Mouse (Mus musculus) gastrocnemius, adult 8-10 months (tissue): ENCODE results near the gene Olfr58. TPM values are rescaled to one million over a fixed set of nuclear protein-coding genes. Genes with fewer than 3 reads are reported as not detected.
"Not testable (repeated sequence)": the region's sequence is repeated elsewhere in the genome, so short reads cannot be mapped to it uniquely, and the experiment has no call there.

ENCODE experiments used
- DNase-seq, 2 experiments: peaks; one replicate each; pipeline ENCODE4 v3.0.0; 2022; ENCODE audit warnings: low spot score in 2 of 2
- total RNA-seq, 4 experiments: library from RNA; stranded (reverse); gene quantifications; 2 replicates each; pipeline ENCODE4 v1.2.4; 2022

The Olfr58 gene
- not detected for total RNA-seq

DNA sequence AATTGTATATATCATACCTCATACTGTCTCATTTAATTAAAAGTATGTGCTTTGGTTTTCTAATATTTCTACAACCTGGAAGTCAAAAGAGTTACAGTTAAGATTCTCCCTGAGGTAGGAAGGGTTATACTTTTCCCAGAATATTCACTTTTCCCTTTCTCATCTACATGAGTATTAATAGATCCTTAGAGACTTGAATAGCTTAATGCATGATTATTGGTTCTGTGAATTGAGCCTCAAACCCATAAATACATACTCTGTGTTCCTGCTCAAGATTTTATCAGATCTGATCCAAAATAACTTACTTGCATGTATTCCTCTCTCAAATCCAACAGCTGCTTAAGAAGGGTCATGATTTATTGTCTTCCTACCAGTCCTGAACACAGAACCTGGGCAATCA is at the start of gene Olfr58:
Olfr58 (plus strand) TSS at position 301 of the 400 bp plus-strand sequence.
- no peak for DNase-seq

DNA sequence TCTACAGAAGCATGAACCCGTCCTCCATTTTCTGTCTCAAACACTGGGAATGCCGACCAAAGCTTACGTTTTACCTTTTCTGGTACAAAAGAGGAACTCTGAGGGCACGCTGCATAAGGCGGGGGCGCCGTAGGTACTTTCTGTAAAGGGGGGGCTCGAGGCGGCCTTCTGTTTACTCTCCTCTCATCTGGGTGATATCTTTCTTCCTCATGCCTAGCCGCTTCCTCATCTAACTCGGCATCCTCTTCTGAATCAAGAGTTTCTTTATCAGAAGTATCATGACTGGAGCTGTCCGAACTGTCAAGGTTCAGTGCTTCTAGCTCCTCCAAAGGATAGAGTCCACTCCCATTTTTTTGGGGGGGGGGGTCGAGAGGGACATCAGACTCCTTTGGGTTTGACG is 10.9 kb upstream of the Olfr58 start:
- no peak for DNase-seq

DNA sequence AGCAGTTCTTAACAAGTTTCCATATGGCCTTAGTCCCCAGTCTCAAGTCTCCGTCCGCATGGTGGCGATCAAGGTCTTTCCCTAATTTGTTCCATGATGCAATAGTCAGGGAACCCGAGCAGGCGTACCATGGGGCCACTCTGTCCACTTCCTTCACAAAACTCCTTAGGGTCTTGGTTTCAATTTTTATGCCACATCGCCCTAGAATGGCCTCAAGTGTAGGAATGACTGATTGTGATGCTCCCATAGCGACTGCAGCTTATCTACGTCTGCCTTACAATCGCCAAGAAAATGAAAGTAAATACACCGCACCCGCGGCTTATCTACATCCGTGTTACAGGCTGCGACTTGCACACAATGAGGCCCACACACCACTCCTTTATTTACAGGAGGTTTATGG is 10.4 kb upstream of the Olfr58 start:
- no peak for DNase-seq

DNA sequence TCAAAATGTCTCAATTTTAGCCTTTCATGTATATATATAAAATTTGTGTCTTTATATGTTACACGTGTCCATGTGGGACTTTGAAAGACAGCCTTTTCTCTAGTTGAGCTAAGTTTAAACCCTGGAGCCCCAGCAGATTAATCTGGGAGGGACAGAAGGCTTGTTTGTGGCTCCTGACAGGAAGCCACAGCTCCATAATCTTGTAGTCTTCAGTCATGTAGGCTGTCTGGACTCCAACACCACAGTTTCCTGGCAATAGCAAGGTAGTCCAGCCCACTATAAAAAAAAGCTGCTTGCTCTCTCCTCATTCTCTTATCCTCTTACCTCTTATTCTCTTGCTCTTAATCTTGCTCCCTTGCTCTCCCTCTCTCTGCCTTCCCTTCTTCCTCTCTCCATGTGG is 22.9 kb downstream of the Olfr58 start:
- DNase-seq, result no peak

GRCm38 (mm10) chr9:19804606-19805005 is 24.5 kb downstream of the Olfr58 start, which contains the start of gene Olfr859:
Olfr859 (plus strand) TSS chr9:19804906.
- not testable (repeated sequence) for DNase-seq

Other genes starting within 250 kb of the Olfr58 start
- not detected for gene Olfr853, start 239.2 kb upstream of the Olfr58 start, total RNA-seq
- not detected for gene Olfr854, start 212.9 kb upstream of the Olfr58 start, total RNA-seq
- gene Olfr855, start 197.7 kb upstream of the Olfr58 start, total RNA-seq, result not detected
- 10 to 100 TPM; 13.2 to 16.8 (median 14.5) TPM for gene Zfp317, start 158.2 kb upstream of the Olfr58 start, total RNA-seq
- not detected for gene Olfr857, start 70.8 kb upstream of the Olfr58 start, total RNA-seq
- gene Olfr859, start 24.6 kb downstream of the Olfr58 start, total RNA-seq, result not detected
- gene Olfr860, start 69.5 kb downstream of the Olfr58 start, total RNA-seq, result not detected
- not detected for gene Olfr862, start 107.7 kb downstream of the Olfr58 start, total RNA-seq
- gene Olfr77, start 136.6 kb downstream of the Olfr58 start, total RNA-seq, result not detected
- gene Olfr866, start 247.8 kb downstream of the Olfr58 start, total RNA-seq, result not detected